Comparison of ENCODE assay signal across 9 mouse cellular contexts in genomic region chr13:119598466-119598865, GRCm38 (mm10). TPM values are rescaled to one million over a fixed set of nuclear protein-coding genes. Genes with fewer than 3 reads are reported as not detected.
A peak's percentile ranks its signal among the peaks of the same experiment; 100 is the strongest.
DNase-seq lines count a peak whose midpoint lies in the region; ATAC-seq and TF ChIP-seq lines count a peak whose summit lies in the region.
"Not testable (repeated sequence)": the region's sequence is repeated elsewhere in the genome, so short reads cannot be mapped to it uniquely, and the experiment has no call there.
"Had no signal": no experiment of that assay in that cellular context is flagged by ENCODE, and none has a peak within 500 bp of the region (broad histone marks: within the 10 kb centered on the region; RNA-seq: fewer than 3 reads in every experiment).

No protein-coding gene starts in this region.

- peaks cover 17% of the 10 kb centered on the region for H3K9me3 ChIP-seq in forebrain, embryonic 14.5 days (replicated peaks; ENCODE audit: control insufficient read depth, low read length)
- not testable (repeated sequence) for H3K9me3 ChIP-seq in kidney, postnatal 0 days (replicated peaks; ENCODE audit: low read length)

- ATAC-seq in forebrain, embryonic 14.5 days; kidney, postnatal 0 days (replicated peaks; ENCODE audit: low FRiP score, low read depth): not testable (repeated sequence)

- not testable (repeated sequence) for H3K4me3 ChIP-seq in forebrain, embryonic 14.5 days (ENCODE audit: low read depth, low read length); kidney, postnatal 0 days (replicated peaks; ENCODE audit: low read depth, low read length)

- DNase-seq in 3134 (ENCODE audit: extremely low read depth, insufficient read length, low spot score): peak; percentile 36
- peak; percentile 26 for DNase-seq in NIH3T3 (ENCODE audit: low read depth)
- peak; percentile 79 for DNase-seq in c-Kit-positive CD71-positive TER-119-positive erythroid progenitor cells, embryonic 14.5 days (ENCODE audit: low spot score)
- DNase-seq in forebrain, embryonic 14.5 days (ENCODE audit: low spot score): peak; percentile 15
- DNase-seq in kidney, postnatal 0 days (ENCODE audit: low spot score): peak; percentile 24
- DNase-seq in lung, postnatal 10 days: peak; percentile 28
- DNase-seq in retina, embryonic 14.5 days (ENCODE audit: low spot score): peak; percentile 25
- DNase-seq in testis, postnatal 10 days (ENCODE audit: low spot score): peak; percentile 62

- H3K27me3 ChIP-seq in forebrain, embryonic 14.5 days (replicated peaks; ENCODE audit: control insufficient read depth, insufficient read depth, low read length); kidney, postnatal 0 days (ENCODE audit: insufficient read depth, low read length): not testable (repeated sequence)

- H3K9ac ChIP-seq in forebrain, embryonic 14.5 days (ENCODE audit: low read length); kidney, postnatal 0 days (ENCODE audit: low read depth, low read length): not testable (repeated sequence)

- not testable (repeated sequence) for H3K4me2 ChIP-seq in forebrain, embryonic 14.5 days (ENCODE audit: low read length); kidney, postnatal 0 days (ENCODE audit: low read length)

- not testable (repeated sequence) for H3K27ac ChIP-seq in forebrain, embryonic 14.5 days (ENCODE audit: low read depth, low read length); kidney, postnatal 0 days

- not testable (repeated sequence) for H3K36me3 ChIP-seq in forebrain, embryonic 14.5 days (ENCODE audit: control insufficient read depth, insufficient read depth, low read length); kidney, postnatal 0 days (ENCODE audit: insufficient read depth, low read length)

- H3K4me1 ChIP-seq in forebrain, embryonic 14.5 days (ENCODE audit: control insufficient read depth, insufficient read depth, low read length); kidney, postnatal 0 days (replicated peaks; ENCODE audit: insufficient read depth, low read length): not testable (repeated sequence)

- TF ChIP-seq CTCF in kidney, postnatal 0 days (IDR thresholded peaks at IDR 0.05; ENCODE audit: low read depth): not testable (repeated sequence)

RNA-seq across cellular contexts. Expression of gene Ccl28, which starts 25.2 kb away (rescaled TPM):
- 0.14 and 0.31 TPM in 2 replicates for polyA plus RNA-seq in forebrain, embryonic 14.5 days (2014; fragmentation: Nextera tagmentation; extraction: Ambion mirVana)
- 0.08 and 0.13 TPM in 2 replicates for polyA plus RNA-seq in kidney, postnatal 0 days (2015; fragmentation: Nextera tagmentation; extraction: Ambion mirVana)
- polyA plus RNA-seq: lung, embryonic 15.5 days had no signal

Comparison
In these comparisons a context has a peak if more than half of its experiments do, and no peak if none do; other contexts are left out.
1. DNase-seq: peak in every context shown above with its lines; median percentile 79 in c-Kit-positive CD71-positive TER-119-positive erythroid progenitor cells, embryonic 14.5 days; 62 in testis, postnatal 10 days; 36 in 3134; 28 in lung, postnatal 10 days; 26 in NIH3T3; 25 in retina, embryonic 14.5 days; 24 in kidney, postnatal 0 days; 15 in forebrain, embryonic 14.5 days.